Mouse (Mus musculus) urinary bladder, postnatal 36 days (tissue): ENCODE results near the gene Myo5c.
A peak's percentile ranks its signal among the peaks of the same experiment; 100 is the strongest.

ENCODE experiments used
- DNase-seq, 2 experiments: peaks; one replicate each; pipeline ENCODE4 v3.0.0; 2022; ENCODE audit warnings: low spot score in 2 of 2, mixed read lengths in 1 of 2

The Myo5c gene

GRCm38 (mm10) chr9:75275051-75275450 is 43.2 kb downstream of the Myo5c start:
- no peak for DNase-seq

- DNase-seq: peak in 1 of 2 experiments; percentile 21
These were observed 49.0 kb downstream of the Myo5c start for GRCm38 (mm10) chr9:75280814-75281213.

- no peak for DNase-seq
These were observed 50.4 kb downstream of the Myo5c start for GRCm38 (mm10) chr9:75282179-75282578.

- peak in 1 of 2 experiments; percentile 31 for DNase-seq
These were observed 51.0 kb downstream of the Myo5c start for GRCm38 (mm10) chr9:75282830-75283229.

- no peak for DNase-seq
These were observed 51.8 kb downstream of the Myo5c start for GRCm38 (mm10) chr9:75283636-75284035.

- DNase-seq: no peak
These were observed 53.5 kb downstream of the Myo5c start for GRCm38 (mm10) chr9:75285363-75285762.

GRCm38 (mm10) chr9:75287636-75288035 is 55.8 kb downstream of the Myo5c start:
- DNase-seq: no peak

GRCm38 (mm10) chr9:75289545-75289944 is 57.7 kb downstream of the Myo5c start:
- DNase-seq: peak in 1 of 2 experiments; percentile 27

GRCm38 (mm10) chr9:75299342-75299741 is 67.5 kb downstream of the Myo5c start:
- no peak for DNase-seq

GRCm38 (mm10) chr9:75303033-75303432 is 71.2 kb downstream of the Myo5c start:
- DNase-seq: no peak

GRCm38 (mm10) chr9:75303701-75304261 is 72.0 kb downstream of the Myo5c start:
- no peak for DNase-seq

GRCm38 (mm10) chr9:75304286-75304685 is 72.5 kb downstream of the Myo5c start:
- no peak for DNase-seq

GRCm38 (mm10) chr9:75306126-75306898 is 74.5 kb downstream of the Myo5c start, which contains the start of gene Gnb5:
Gnb5 (plus strand) TSS chr9:75306288.
- no peak for DNase-seq

GRCm38 (mm10) chr9:75307015-75307414 is 75.2 kb downstream of the Myo5c start:
- no peak for DNase-seq

GRCm38 (mm10) chr9:75308621-75309020 is 76.8 kb downstream of the Myo5c start:
- DNase-seq: no peak

- peak; percentile 59 to 67 for DNase-seq
These were observed 80.2 kb downstream of the Myo5c start for GRCm38 (mm10) chr9:75312008-75312407.

- no peak for DNase-seq
These were observed 81.5 kb downstream of the Myo5c start for GRCm38 (mm10) chr9:75313138-75313831.

GRCm38 (mm10) chr9:75313832-75314516 is 82.2 kb downstream of the Myo5c start:
- DNase-seq: peak; percentile 58 to 73

GRCm38 (mm10) chr9:75314517-75315105 is 82.8 kb downstream of the Myo5c start:
- DNase-seq: peak in 1 of 2 experiments; percentile 10

GRCm38 (mm10) chr9:75315238-75315637 is 83.4 kb downstream of the Myo5c start:
- DNase-seq: no peak

GRCm38 (mm10) chr9:75316771-75317170 is 85.0 kb downstream of the Myo5c start:
- DNase-seq: no peak

GRCm38 (mm10) chr9:75318196-75318595 is 86.4 kb downstream of the Myo5c start:
- DNase-seq: no peak
